Mouse (Mus musculus) sigmoid colon, adult 10 weeks (tissue): ENCODE results near the gene Oprl1. TPM values are rescaled to one million over a fixed set of nuclear protein-coding genes. Genes with fewer than 3 reads are reported as not detected.

Experiments used
- polyA plus RNA-seq: library from polyadenylated mRNA; stranded (reverse); fragments of 350-450 nt; fragmentation: Illumina TruSeq; extraction: RNeasy Lipid Tissue Mini Kit (QIAGEN cat#74804); gene quantifications from one replicate; pipeline ENCODE4 v1.2.3, GENCODE M21; 2014; ENCODE audit warnings: low read depth, low replicate concordance

The Oprl1 gene
- polyA plus RNA-seq = 0.25 TPM

DNA sequence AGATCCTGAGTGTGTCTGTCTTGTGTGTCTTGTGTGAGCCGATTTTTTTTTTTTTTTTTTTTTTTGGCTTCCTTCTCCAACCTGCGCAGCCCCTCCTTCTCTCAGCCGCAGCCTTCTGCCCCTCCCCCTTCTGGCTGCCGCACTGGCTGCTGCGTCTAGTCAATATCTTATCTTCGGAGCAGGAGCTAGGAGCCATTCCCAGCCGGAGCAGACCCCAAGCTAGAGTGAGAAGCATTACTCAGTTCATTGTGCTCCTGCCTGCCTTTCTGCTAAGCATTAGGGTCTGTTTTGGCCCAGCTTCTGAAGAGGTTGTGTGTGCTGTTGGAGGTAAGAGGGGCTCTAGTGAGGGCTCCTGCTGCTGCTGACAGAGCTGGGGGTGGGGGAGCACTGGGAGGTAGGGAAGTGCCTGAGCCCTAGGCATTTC, at the start of gene Oprl1:
Gene Oprl1 (plus strand): TSS at position 114 of the 424 bp plus-strand sequence.

DNA sequence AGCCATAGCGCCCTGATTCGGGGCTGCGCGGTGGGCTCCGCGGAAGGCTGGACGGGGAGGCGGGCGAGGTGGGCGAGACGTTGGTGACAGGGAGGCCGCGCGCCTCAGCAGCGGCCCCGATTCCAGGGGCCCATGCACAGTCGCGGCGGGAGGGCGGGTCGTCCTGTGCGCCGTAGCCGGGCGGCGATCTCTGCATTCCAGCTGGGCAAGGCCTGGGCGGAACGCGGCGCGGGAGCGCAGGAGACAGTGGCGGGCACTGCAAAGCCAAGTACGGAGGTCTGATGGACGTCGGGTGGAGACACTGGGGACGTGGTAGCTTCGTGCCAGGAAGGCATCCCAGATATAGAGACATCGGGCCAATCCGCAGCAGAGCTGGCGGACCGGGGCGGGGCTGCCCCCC, 43.5 kb upstream of the Oprl1 start, which contains the start of gene Sox18:
Gene Sox18 (minus strand): TSS at position 315 of the 400 bp plus-strand sequence.

GRCm38 (mm10) chr2:181679951-181680715, 34.7 kb upstream of the Oprl1 start, which contains the start of gene Tcea2:
TSS of gene Tcea2 (plus strand) at chr2:181680310.

DNA sequence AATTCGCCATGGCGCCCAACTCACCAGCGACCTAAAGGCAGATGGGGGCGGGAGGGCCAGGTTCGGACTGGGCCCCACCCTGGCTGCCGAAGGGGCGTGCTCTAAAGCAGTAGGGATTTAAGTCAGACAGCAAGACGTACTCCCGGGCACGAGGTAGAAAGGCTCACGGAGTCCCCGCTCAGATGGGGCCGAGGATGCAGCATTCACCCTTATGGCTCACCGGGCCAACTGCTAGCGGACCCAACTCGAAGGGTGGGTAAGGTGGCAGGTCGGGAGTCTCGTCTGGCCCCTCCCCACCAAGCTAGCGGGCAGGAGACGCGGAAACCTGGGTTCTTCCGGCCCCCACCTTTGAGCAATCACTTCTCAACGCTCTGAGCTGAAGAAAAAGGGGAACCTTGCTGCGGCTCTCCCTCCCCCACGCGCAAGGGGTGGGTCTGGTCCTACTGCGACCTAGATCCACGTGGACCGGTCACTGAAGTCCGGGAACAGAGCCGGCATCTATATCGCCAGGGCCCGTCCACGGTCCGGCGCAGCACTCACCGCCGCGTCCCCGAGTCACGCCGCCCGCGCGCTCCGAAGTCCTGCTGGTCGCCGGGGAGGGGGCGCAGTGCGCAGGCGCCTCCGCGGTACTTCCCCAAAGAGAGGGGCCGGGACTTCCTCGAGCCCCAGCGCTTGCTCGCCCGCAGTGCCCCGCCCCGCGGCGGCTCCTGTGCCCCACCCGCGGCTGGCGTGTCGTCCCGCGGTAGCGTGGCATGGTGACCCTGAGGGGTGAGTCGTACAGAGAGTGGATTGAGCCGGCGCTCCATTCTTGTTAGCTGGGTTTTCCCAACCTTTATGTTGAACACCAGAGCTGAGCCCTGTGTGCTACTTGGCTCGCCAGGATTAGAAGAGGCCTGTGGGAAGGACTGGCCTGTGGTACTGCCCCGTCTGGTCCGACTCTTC, 21.2 kb upstream of the Oprl1 start, which contains the start of gene Rgs19:
Gene Rgs19 (minus strand): TSS at position 639 of the 942 bp plus-strand sequence.

GRCm38 (mm10) chr2:181698241-181698640, 16.6 kb upstream of the Oprl1 start, which contains the start of gene Lkaaear1:
TSS of gene Lkaaear1 (minus strand) at chr2:181698442.

DNA sequence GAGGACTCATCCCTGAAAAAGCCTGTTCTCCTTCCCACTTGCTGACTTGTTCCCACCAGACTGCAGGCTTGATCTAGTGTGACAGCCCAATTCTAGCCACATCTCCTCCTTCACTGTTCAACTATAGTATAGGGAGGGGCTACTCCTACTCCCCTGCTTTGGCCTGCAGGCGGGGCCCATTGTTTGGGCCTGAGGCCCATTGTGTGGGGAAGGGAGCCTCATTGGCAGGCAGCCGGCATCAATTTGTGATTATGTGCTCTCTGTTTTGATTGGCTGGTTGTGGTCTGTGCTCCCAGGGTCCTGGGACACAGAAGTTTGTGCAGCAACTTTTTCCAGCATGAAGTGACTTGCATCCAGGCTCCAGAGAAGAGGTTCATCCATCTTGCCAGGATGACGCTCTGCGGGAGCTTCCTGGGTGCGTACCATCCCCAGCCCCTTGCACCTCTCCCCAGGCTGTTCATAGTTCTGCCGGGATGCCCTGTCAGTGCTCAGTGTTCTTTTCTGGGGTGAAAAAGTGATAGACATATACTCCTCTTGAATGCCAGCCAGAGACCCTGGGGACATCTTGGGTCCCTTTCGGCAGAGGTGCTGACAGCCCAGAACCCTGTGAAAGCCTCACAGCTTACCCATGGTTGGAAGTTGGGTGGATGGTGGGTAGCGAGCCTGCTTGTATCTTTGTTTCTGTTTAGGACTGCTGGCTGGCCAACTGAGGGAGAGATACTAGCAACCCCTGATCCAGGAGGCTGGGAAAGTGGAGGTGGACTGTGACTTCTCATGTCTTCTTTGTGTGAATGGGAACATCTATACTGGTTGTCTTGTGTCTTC, 48.4 kb downstream of the Oprl1 start, which contains the start of gene Myt1:
Gene Myt1 (plus strand): TSS at position 327 of the 825 bp plus-strand sequence.

Other genes starting within 250 kb of the Oprl1 start
- gene Abhd16b, start 221.8 kb upstream of the Oprl1 start, polyA plus RNA-seq = not detected
- gene Tpd52l2, start 217.9 kb upstream of the Oprl1 start, polyA plus RNA-seq = 47.1 TPM
- 72.7 TPM for gene Dnajc5, start 194.5 kb upstream of the Oprl1 start, polyA plus RNA-seq
- gene Uckl1, start 130.1 kb upstream of the Oprl1 start, polyA plus RNA-seq = 22.6 TPM
- gene Prpf6, start 123.1 kb upstream of the Oprl1 start, polyA plus RNA-seq = 24.1 TPM
- 4.3 TPM for gene Zfp512b, start 122.2 kb upstream of the Oprl1 start, polyA plus RNA-seq
- gene Samd10, start 115.8 kb upstream of the Oprl1 start, polyA plus RNA-seq = 10.4 TPM
- not detected for gene Gm29797, start 58.0 kb upstream of the Oprl1 start, polyA plus RNA-seq
- not detected for gene Sox18, start 43.4 kb upstream of the Oprl1 start, polyA plus RNA-seq
- not detected for gene Tcea2, start 34.7 kb upstream of the Oprl1 start, polyA plus RNA-seq
- 10.6 TPM for gene Rgs19, start 21.0 kb upstream of the Oprl1 start, polyA plus RNA-seq
- gene Lkaaear1, start 16.6 kb upstream of the Oprl1 start, polyA plus RNA-seq = not detected
- gene Myt1, start 48.3 kb downstream of the Oprl1 start, polyA plus RNA-seq = 1.4 TPM
- gene Pcmtd2, start 122.8 kb downstream of the Oprl1 start, polyA plus RNA-seq = 200 TPM
- gene Polr3k, start 149.3 kb downstream of the Oprl1 start, polyA plus RNA-seq = 86.3 TPM